Mouse (Mus musculus): ENCODE data around the gene Crebbp. TPM values are rescaled to one million over a fixed set of nuclear protein-coding genes. Genes with fewer than 3 reads are reported as not detected.

Gene Crebbp
- polyA plus RNA-seq, 1 experiment from 2014 or later: 39.4 TPM

DNA sequence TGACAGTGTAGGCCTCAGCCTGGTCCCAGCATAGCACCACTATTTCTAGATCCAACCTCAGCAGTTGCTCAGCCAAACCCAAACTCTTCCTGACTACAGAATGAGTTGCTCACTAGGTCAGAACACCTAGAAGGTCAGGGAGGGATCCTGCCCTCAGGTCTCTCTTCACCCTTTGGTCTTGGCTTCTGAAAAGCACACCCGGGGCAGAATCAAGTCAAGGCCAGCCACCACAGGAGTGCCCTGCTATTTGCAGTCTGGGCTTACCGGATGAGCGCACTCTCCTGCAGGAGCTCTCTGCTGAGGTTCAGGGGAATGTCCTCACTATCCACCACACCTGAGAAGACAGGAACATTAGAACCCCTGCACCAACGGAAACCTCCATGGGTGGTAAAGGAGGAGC is 161.2 kb downstream of the Crebbp start:
- Histone ChIP-seq H3K4me3 (ENCODE audit: low read depth, low read length) (no peak overlapping the region), H3K9ac (ENCODE audit: low read length) (no peak overlapping the region), H3K4me1 (replicated peaks; ENCODE audit: control insufficient read depth, insufficient read depth, low read length) (no peaks in the 10 kb centered on the region), H3K4me2 (ENCODE audit: low read depth, low read length, severe bottlenecking) (no peak overlapping the region), H3K36me3 (ENCODE audit: control insufficient read depth, insufficient read depth, low read length) (peaks cover 18% of the 10 kb centered on the region), H3K9me3 (ENCODE audit: control insufficient read depth, low read length) (no peaks in the 10 kb centered on the region), H3K27me3 (ENCODE audit: control insufficient read depth, insufficient read depth, low read length) (no peaks in the 10 kb centered on the region), H3K27ac (ENCODE audit: low read depth, low read length) (no peak overlapping the region)
- no peak for ATAC-seq (replicated peaks; ENCODE audit: low FRiP score)
- DNase-seq (ENCODE audit: low spot score): no peak
- 93% methylated on average over 4 of the region's 4 CpGs for WGBS

- H3K27me3 ChIP-seq (ENCODE audit: control insufficient read depth, insufficient read depth, low read length): no peaks in the 10 kb centered on the region
- H3K9me3 ChIP-seq (ENCODE audit: control insufficient read depth, low read length): no peaks in the 10 kb centered on the region
- no peaks in the 10 kb centered on the region; the same call in 1 of the 2 replicates for H3K36me3 ChIP-seq (ENCODE audit: control insufficient read depth, insufficient read depth, low read length)
- H3K27ac ChIP-seq (ENCODE audit: low read depth, low read length): no peak overlapping the region
- DNase-seq (ENCODE audit: low spot score) (no peak), ATAC-seq (replicated peaks; ENCODE audit: low FRiP score) (no peak)
- H3K4me3 ChIP-seq (ENCODE audit: low read depth, low read length): no peak overlapping the region
- H3K9ac ChIP-seq (ENCODE audit: low read length): no peak overlapping the region
- 87% methylated on average over 4 of the region's 4 CpGs for WGBS
- H3K4me1 ChIP-seq (replicated peaks; ENCODE audit: control insufficient read depth, insufficient read depth, low read length): no peaks in the 10 kb centered on the region
- no peak overlapping the region for H3K4me2 ChIP-seq (ENCODE audit: low read depth, low read length, severe bottlenecking)
These were observed 168.3 kb downstream of the Crebbp start for GRCm38 (mm10) chr16:4045524-4045923.

- H3K4me3 ChIP-seq (ENCODE audit: low read depth, low read length): no peak overlapping the region
- H3K9ac ChIP-seq (ENCODE audit: low read length): no peak overlapping the region
- DNase-seq (ENCODE audit: low spot score) (no peak), ATAC-seq (replicated peaks; ENCODE audit: low FRiP score) (no peak)
- 95% methylated on average over 2 of the region's 2 CpGs for WGBS
- H3K4me2 ChIP-seq (ENCODE audit: low read depth, low read length, severe bottlenecking): no peak overlapping the region
- H3K36me3 ChIP-seq (ENCODE audit: control insufficient read depth, insufficient read depth, low read length): peaks cover 2% of the 10 kb centered on the region; the same call in 1 of the 2 replicates
- H3K27me3 ChIP-seq (ENCODE audit: control insufficient read depth, insufficient read depth, low read length): no peaks in the 10 kb centered on the region
- H3K27ac ChIP-seq (ENCODE audit: low read depth, low read length): no peak overlapping the region
- H3K9me3 ChIP-seq (ENCODE audit: control insufficient read depth, low read length): no peaks in the 10 kb centered on the region
- no peaks in the 10 kb centered on the region for H3K4me1 ChIP-seq (replicated peaks; ENCODE audit: control insufficient read depth, insufficient read depth, low read length)
These were observed 169.7 kb downstream of the Crebbp start for GRCm38 (mm10) chr16:4044093-4044492.

DNA sequence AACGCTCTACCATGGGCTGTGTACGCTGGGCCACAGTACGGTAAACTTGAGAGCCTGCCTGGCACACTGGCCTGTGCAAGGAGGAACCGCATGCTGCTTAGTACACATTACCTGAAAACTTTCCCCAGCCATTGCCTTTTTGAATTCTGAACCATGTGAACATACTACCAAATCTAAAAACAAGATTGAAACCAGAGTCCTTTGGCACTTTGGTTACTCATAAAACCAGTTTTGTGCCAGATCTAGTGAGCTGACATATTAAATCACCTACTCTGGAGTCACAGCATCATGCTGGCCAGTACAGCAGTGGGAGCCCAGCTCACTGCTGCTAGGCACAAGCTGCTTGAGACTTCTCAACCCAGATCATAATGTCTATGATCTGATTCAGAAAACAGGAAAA is 172.2 kb downstream of the Crebbp start:
- ATAC-seq (replicated peaks; ENCODE audit: low FRiP score): no peak
- H3K4me3 ChIP-seq (ENCODE audit: low read depth, low read length): no peak overlapping the region
- H3K9ac ChIP-seq (ENCODE audit: low read length): no peak overlapping the region
- H3K27ac ChIP-seq (ENCODE audit: low read depth, low read length): no peak overlapping the region
- no peaks in the 10 kb centered on the region for H3K27me3 ChIP-seq (ENCODE audit: control insufficient read depth, insufficient read depth, low read length)
- peaks cover 4% of the 10 kb centered on the region; the same call in 1 of the 2 replicates for H3K36me3 ChIP-seq (ENCODE audit: control insufficient read depth, insufficient read depth, low read length)
- DNase-seq (ENCODE audit: low spot score): no peak
- H3K4me2 ChIP-seq (ENCODE audit: low read depth, low read length, severe bottlenecking): no peak overlapping the region
- H3K9me3 ChIP-seq (ENCODE audit: control insufficient read depth, low read length): no peaks in the 10 kb centered on the region
- no peaks in the 10 kb centered on the region for H3K4me1 ChIP-seq (replicated peaks; ENCODE audit: control insufficient read depth, insufficient read depth, low read length)
- WGBS: over 99% methylated on average over 4 of the region's 4 CpGs

DNA sequence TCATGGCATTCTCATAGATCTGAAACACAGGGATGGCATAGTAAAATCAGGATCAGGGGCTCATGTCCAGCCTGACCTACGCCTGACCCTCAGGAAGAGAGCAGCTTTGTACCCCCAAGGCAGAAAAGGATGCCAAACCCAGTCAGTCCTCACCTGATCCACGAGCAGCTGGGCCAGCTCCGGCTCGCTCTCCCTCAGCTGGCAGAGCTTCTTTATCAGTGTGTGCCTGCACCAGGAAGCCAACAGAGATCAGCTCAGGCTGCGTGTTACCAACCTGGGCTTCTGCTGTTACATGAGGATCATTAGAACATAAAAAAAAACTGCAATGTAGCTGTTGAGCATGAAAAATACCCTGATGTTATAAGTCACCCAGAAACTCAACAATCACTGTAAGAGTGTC is 173.6 kb downstream of the Crebbp start:
- no peaks in the 10 kb centered on the region for H3K9me3 ChIP-seq (ENCODE audit: control insufficient read depth, low read length)
- no peak overlapping the region for H3K4me2 ChIP-seq (ENCODE audit: low read depth, low read length, severe bottlenecking)
- no peaks in the 10 kb centered on the region for H3K27me3 ChIP-seq (ENCODE audit: control insufficient read depth, insufficient read depth, low read length)
- H3K9ac ChIP-seq (ENCODE audit: low read length): no peak overlapping the region
- DNase-seq (ENCODE audit: low spot score) (no peak), ATAC-seq (replicated peaks; ENCODE audit: low FRiP score) (no peak)
- no peak overlapping the region for H3K4me3 ChIP-seq (ENCODE audit: low read depth, low read length)
- H3K27ac ChIP-seq (ENCODE audit: low read depth, low read length): no peak overlapping the region
- 89% methylated on average over 5 of the region's 5 CpGs for WGBS
- H3K4me1 ChIP-seq (replicated peaks; ENCODE audit: control insufficient read depth, insufficient read depth, low read length): no peaks in the 10 kb centered on the region
- peaks cover 4% of the 10 kb centered on the region; the same call in 1 of the 2 replicates for H3K36me3 ChIP-seq (ENCODE audit: control insufficient read depth, insufficient read depth, low read length)

DNA sequence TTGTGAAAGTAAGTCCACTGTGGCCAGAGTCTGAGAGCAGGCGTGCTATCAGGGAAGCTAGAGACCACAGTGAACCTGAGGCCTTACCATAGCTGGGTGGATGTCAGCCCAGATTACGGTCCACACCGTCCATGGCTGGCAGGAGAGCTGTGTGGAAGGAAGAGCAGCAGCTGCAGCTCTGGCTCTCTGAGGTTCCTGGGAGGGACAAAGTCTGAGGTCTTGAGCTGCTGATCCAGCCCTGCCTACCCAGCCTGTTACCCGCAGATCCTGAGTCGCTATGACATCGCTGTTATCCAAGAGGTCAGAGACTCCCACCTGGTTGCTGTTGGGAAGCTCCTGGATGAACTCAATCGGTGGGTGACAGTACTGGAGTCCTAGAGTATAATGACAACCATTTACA is 176.1 kb downstream of the Crebbp start:
- peaks cover 4% of the 10 kb centered on the region; the same call in 1 of the 2 replicates for H3K36me3 ChIP-seq (ENCODE audit: control insufficient read depth, insufficient read depth, low read length)
- H3K4me2 ChIP-seq (ENCODE audit: low read depth, low read length, severe bottlenecking): no peak overlapping the region
- no peak overlapping the region for H3K4me3 ChIP-seq (ENCODE audit: low read depth, low read length)
- DNase-seq (ENCODE audit: low spot score) (no peak), ATAC-seq (replicated peaks; ENCODE audit: low FRiP score) (no peak)
- no peaks in the 10 kb centered on the region for H3K27me3 ChIP-seq (ENCODE audit: control insufficient read depth, insufficient read depth, low read length)
- WGBS: 91% methylated on average over 7 of the region's 7 CpGs
- no peak overlapping the region for H3K9ac ChIP-seq (ENCODE audit: low read length)
- no peaks in the 10 kb centered on the region for H3K9me3 ChIP-seq (ENCODE audit: control insufficient read depth, low read length)
- H3K27ac ChIP-seq (ENCODE audit: low read depth, low read length): no peak overlapping the region
- H3K4me1 ChIP-seq (replicated peaks; ENCODE audit: control insufficient read depth, insufficient read depth, low read length): no peaks in the 10 kb centered on the region

- no peak within 1 kb of the TSS for H3K9ac ChIP-seq (ENCODE audit: low read length)
- DNase-seq (ENCODE audit: low spot score): no peak
- peaks cover 4% of the 10 kb centered on the region; the same call in 1 of the 2 replicates for H3K36me3 ChIP-seq (ENCODE audit: control insufficient read depth, insufficient read depth, low read length)
- H3K4me2 ChIP-seq (ENCODE audit: low read depth, low read length, severe bottlenecking): no peak within 1 kb of the TSS
- 88% methylated on average over 5 of the region's 5 CpGs for WGBS
- H3K4me1 ChIP-seq (replicated peaks; ENCODE audit: control insufficient read depth, insufficient read depth, low read length): no peaks in the 10 kb centered on the region
- H3K4me3 ChIP-seq (ENCODE audit: low read depth, low read length): no peak within 1 kb of the TSS
- H3K9me3 ChIP-seq (ENCODE audit: control insufficient read depth, low read length): no peaks in the 10 kb centered on the region
- ATAC-seq (replicated peaks; ENCODE audit: low FRiP score): no peak
- H3K27ac ChIP-seq (ENCODE audit: low read depth, low read length): no peak within 1 kb of the TSS
- no peaks in the 10 kb centered on the region for H3K27me3 ChIP-seq (ENCODE audit: control insufficient read depth, insufficient read depth, low read length)
These were observed 177.0 kb downstream of the Crebbp start, which contains the start of gene Dnase1 for GRCm38 (mm10) chr16:4036807-4037206. TSS of gene Dnase1 (plus strand) at chr16:4036942.

DNA sequence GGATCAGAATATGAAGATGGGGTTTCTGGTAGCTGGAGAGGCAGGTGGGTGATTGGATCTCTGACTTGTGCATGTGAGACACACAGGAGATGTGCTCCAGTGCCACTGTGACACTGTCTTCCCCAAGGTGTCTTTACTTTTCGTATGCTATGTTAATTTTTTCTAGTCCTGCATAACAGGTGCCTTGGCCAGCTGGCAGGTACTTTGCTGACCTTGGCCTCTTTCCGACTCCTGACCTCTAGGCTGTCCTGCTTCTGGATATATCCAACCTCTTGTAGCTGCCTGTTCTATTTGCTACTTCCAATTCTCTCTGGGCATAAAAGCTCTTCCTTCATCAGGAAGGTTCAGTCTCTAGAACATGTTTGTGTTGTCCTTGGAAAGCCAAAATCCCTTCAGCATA is 178.2 kb downstream of the Crebbp start:
- Histone ChIP-seq H3K4me1 (replicated peaks; ENCODE audit: control insufficient read depth, insufficient read depth, low read length) (no peaks in the 10 kb centered on the region), H3K4me3 (ENCODE audit: low read depth, low read length) (no peak overlapping the region), H3K9ac (ENCODE audit: low read length) (no peak overlapping the region), H3K9me3 (ENCODE audit: control insufficient read depth, low read length) (no peaks in the 10 kb centered on the region), H3K4me2 (ENCODE audit: low read depth, low read length, severe bottlenecking) (no peak overlapping the region), H3K27ac (ENCODE audit: low read depth, low read length) (no peak overlapping the region), H3K36me3 (ENCODE audit: control insufficient read depth, insufficient read depth, low read length) (peaks cover 4% of the 10 kb centered on the region; the same call in 1 of the 2 replicates), H3K27me3 (ENCODE audit: control insufficient read depth, insufficient read depth, low read length) (no peaks in the 10 kb centered on the region)
- ATAC-seq (replicated peaks; ENCODE audit: low FRiP score) (no peak), DNase-seq (ENCODE audit: low spot score) (no peak)
- 89% methylated on average over 2 of the region's 2 CpGs for WGBS

DNA sequence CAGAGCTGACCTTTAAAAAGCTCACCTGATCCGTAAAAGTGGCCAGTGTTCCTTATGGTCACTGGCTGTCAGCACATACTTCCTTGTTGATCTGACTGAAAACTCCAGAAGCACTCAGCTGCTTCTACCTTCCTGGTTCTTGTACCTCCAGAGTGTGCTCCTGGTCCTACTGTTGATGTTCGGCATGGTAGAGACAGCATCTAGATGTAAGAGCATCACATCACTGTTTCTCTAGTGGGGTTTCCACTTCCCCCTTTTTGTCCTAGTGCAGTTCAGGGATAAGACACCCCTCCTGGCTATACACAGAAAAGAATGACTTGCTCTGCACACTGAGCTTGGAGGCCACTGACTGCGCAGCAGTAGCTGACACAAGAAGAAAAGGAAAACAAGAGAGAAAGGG is 179.3 kb downstream of the Crebbp start:
- no peaks in the 10 kb centered on the region for H3K27me3 ChIP-seq (ENCODE audit: control insufficient read depth, insufficient read depth, low read length)
- no peaks in the 10 kb centered on the region for H3K9me3 ChIP-seq (ENCODE audit: control insufficient read depth, low read length)
- no peaks in the 10 kb centered on the region for H3K4me1 ChIP-seq (replicated peaks; ENCODE audit: control insufficient read depth, insufficient read depth, low read length)
- no peak overlapping the region for H3K4me2 ChIP-seq (ENCODE audit: low read depth, low read length, severe bottlenecking)
- no peak overlapping the region for H3K4me3 ChIP-seq (ENCODE audit: low read depth, low read length)
- no peak overlapping the region for H3K9ac ChIP-seq (ENCODE audit: low read length)
- no peak overlapping the region for H3K27ac ChIP-seq (ENCODE audit: low read depth, low read length)
- DNase-seq (ENCODE audit: low spot score): no peak
- peaks cover 2% of the 10 kb centered on the region; the same call in 1 of the 2 replicates for H3K36me3 ChIP-seq (ENCODE audit: control insufficient read depth, insufficient read depth, low read length)
- ATAC-seq (replicated peaks; ENCODE audit: low FRiP score): no peak
- WGBS: 86% methylated on average over 3 of the region's 3 CpGs

Data from forebrain, embryonic 11.5 days (tissue).